Mouse (Mus musculus) liver, embryonic 14.5 days (tissue): ENCODE data around the gene Tmprss9. TPM values are rescaled to one million over a fixed set of nuclear protein-coding genes. Genes with fewer than 3 reads are reported as not detected.
A peak's percentile ranks its signal among the peaks of the same experiment; 100 is the strongest.

Source experiments
- ATAC-seq: fragments of 200-750 bp; cut with Nextera tagmentation; 2 replicates; pipeline ENCODE4 v1.8.0; 2017; ENCODE audit warnings: moderate number of reproducible peaks, mild to moderate bottlenecking, moderate library complexity; ENCODE audit not compliant: insufficient read depth
- DNase-seq, 3 experiments: peaks; one replicate each; pipeline ENCODE4 v3.0.0-alpha.2; 2012 to 2013; ENCODE audit warnings: low read depth in 3 of 3, low spot score in 3 of 3
- H3K27ac ChIP-seq: fragments of 300-500 bp; sonication (generic); 2 replicates; pipeline ENCODE4 v1.5.1; 2014; ENCODE audit warnings: moderate library complexity, mild to moderate bottlenecking, control low read depth, inconsistent platforms
- H3K27me3 ChIP-seq: fragments of 300-500 bp; sonication (generic); 2 replicates; pipeline ENCODE4 v1.6.1; 2014; ENCODE audit warnings: mild to moderate bottlenecking, low read length, moderate library complexity; ENCODE audit not compliant: control insufficient read depth, insufficient read depth
- H3K36me3 ChIP-seq: fragments of 300-500 bp; sonication (generic); replicated peaks from 2 replicates; pipeline ENCODE4 v1.6.1; 2014; ENCODE audit warnings: low read depth; ENCODE audit not compliant: control insufficient read depth, insufficient read depth
- H3K4me1 ChIP-seq, 2 experiments: fragments of 200-500 bp in 1 of 2; fragments of 300-500 bp in 1 of 2; sonication (generic) in 1 of 2; replicated peaks; 2 replicates each; pipeline ENCODE4 v1.6.1; 2012 to 2014; ENCODE audit warnings: antibody characterized with exemption in 1 of 2, inconsistent platforms in 1 of 2, low read length in 1 of 2; ENCODE audit not compliant: control insufficient read depth in 2 of 2, insufficient read depth in 2 of 2
- H3K4me2 ChIP-seq: fragments of 300-500 bp; sonication (generic); 2 replicates; pipeline ENCODE4 v1.6.1; 2014; ENCODE audit warnings: low read depth, mild to moderate bottlenecking, control low read depth, moderate library complexity
- H3K4me3 ChIP-seq, 2 experiments: fragments of 200-500 bp in 1 of 2; fragments of 300-500 bp in 1 of 2; sonication (generic) in 1 of 2; 2 replicates each; pipeline ENCODE4 v1.5.1; 2012 to 2014; ENCODE audit warnings: low read depth in 2 of 2, low read length in 2 of 2, mild to moderate bottlenecking in 2 of 2, control low read depth in 1 of 2, inconsistent platforms in 1 of 2, moderate library complexity in 1 of 2; ENCODE audit not compliant: insufficient read depth in 1 of 2
- H3K9ac ChIP-seq: fragments of 300-500 bp; sonication (generic); replicated peaks from 2 replicates; pipeline ENCODE4 v1.6.1; 2014; ENCODE audit warnings: mild to moderate bottlenecking, control low read depth, moderate library complexity
- H3K9me3 ChIP-seq: fragments of 300-500 bp; sonication (generic); 2 replicates; pipeline ENCODE4 v1.6.1; 2016; ENCODE audit warnings: low read length, mixed read lengths; ENCODE audit not compliant: control insufficient read depth
- CTCF ChIP-seq: IDR thresholded peaks from 2 replicates; pipeline ENCODE4 v1.5.1; 2016; ENCODE audit warnings: antibody characterized with exemption, low read depth, control low read depth
- EP300 ChIP-seq: IDR thresholded peaks from 2 replicates; pipeline ENCODE4 v1.6.1; 2016; ENCODE audit warnings: antibody characterized with exemption, low read depth
- WGBS: fragments of 180-500 bp; shearing (Covaris S2); extraction: QIAGEN DNeasy Blood & Tissue Kit; methylation state at CpG from one replicate; pipeline ENCODE4 v1.1.7; 2014; ENCODE audit not compliant: insufficient replicate concordance; 5-methylcytosine and 5-hydroxymethylcytosine counted together
- polyA plus RNA-seq, 2 experiments: library from polyadenylated mRNA; depleted of rRNA in 1 of 2; stranded (reverse) in 1 of 2; unstranded in 1 of 2; fragments of >200 nt; fragmentation: Nextera tagmentation in 1 of 2; extraction: Ambion mirVana in 1 of 2; gene quantifications; 2 replicates each; pipeline versions ENCODE4 v1.2.1 to v1.2.3; 2012 to 2014

Gene Tmprss9
- polyA plus RNA-seq, 2 experiments = 0.06 TPM; not detected in 1

- Histone ChIP-seq H3K4me1 (peaks cover 32 to 37% of the 10 kb centered on the region in 2 experiments), H3K36me3 (peaks cover 30% of the 10 kb centered on the region), H3K4me3 (no peak overlapping the region), H3K27me3 (peaks cover 13% of the 10 kb centered on the region), H3K27ac (no peak overlapping the region; the same call in 1 of the 2 replicates), H3K4me2 (peak overlapping the region; percentile 8; the same call in 1 of the 2 replicates), H3K9ac (peak overlapping the region; percentile 9), H3K9me3 (no peaks in the 10 kb centered on the region)
- ATAC-seq = no peak
- no peak for TF ChIP-seq EP300
- peak; percentile 13; the same call in 1 of the 2 replicates for TF ChIP-seq CTCF
- WGBS = 20% methylated on average over 1 of the region's 1 CpGs
- DNase-seq = no peak
Observed at GRCm38 (mm10) chr10:80829359-80830278, 42.0 kb upstream of the Tmprss9 start.

GRCm38 (mm10) chr10:80831136-80831535 lies 40.5 kb upstream of the Tmprss9 start:
- no peak for TF ChIP-seq EP300
- no peak for TF ChIP-seq CTCF
- WGBS = 2% methylated on average over 9 of the region's 9 CpGs
- peaks cover 28% of the 10 kb centered on the region for H3K27me3 ChIP-seq
- peak overlapping the region; percentile 25 for H3K4me2 ChIP-seq
- H3K9ac ChIP-seq = no peak overlapping the region
- no peaks in the 10 kb centered on the region for H3K9me3 ChIP-seq
- no peak overlapping the region for H3K4me3 ChIP-seq
- H3K27ac ChIP-seq = no peak overlapping the region
- peaks cover 21 to 27% of the 10 kb centered on the region in 2 experiments for H3K4me1 ChIP-seq
- DNase-seq = peak; percentile 63 to 70 (median 66)
- ATAC-seq = no peak
- peaks cover 30% of the 10 kb centered on the region for H3K36me3 ChIP-seq

- TF ChIP-seq EP300 = no peak
- no peak for TF ChIP-seq CTCF
- Histone ChIP-seq H3K4me3 (no peak overlapping the region), H3K27ac (no peak overlapping the region), H3K9ac (no peak overlapping the region), H3K36me3 (peaks cover 26% of the 10 kb centered on the region), H3K4me1 (peaks cover 16 to 23% of the 10 kb centered on the region in 2 experiments), H3K4me2 (no peak overlapping the region), H3K9me3 (no peaks in the 10 kb centered on the region), H3K27me3 (peaks cover 37% of the 10 kb centered on the region)
- DNase-seq (no peak), ATAC-seq (no peak)
- 60% methylated on average over 7 of the region's 7 CpGs for WGBS
Observed at GRCm38 (mm10) chr10:80832818-80833217, 38.8 kb upstream of the Tmprss9 start.

GRCm38 (mm10) chr10:80835617-80836016 lies 36.0 kb upstream of the Tmprss9 start:
- peaks cover under 1% of the 10 kb centered on the region; the same call in 1 of the 2 replicates for H3K36me3 ChIP-seq
- no peak for DNase-seq
- H3K27me3 ChIP-seq = peaks cover 39% of the 10 kb centered on the region

GRCm38 (mm10) chr10:80836949-80837379 lies 34.7 kb upstream of the Tmprss9 start:
- H3K27ac ChIP-seq = no peak overlapping the region
- TF ChIP-seq EP300 (no peak), CTCF (no peak)
- WGBS = 39% methylated on average over 7 of the region's 7 CpGs
- H3K4me2 ChIP-seq = no peak overlapping the region
- no peaks in the 10 kb centered on the region for H3K9me3 ChIP-seq
- H3K4me3 ChIP-seq = no peak overlapping the region
- H3K4me1 ChIP-seq = no peaks in the 10 kb centered on the region
- H3K9ac ChIP-seq = no peak overlapping the region
- DNase-seq (no peak), ATAC-seq (no peak)
- no peaks in the 10 kb centered on the region for H3K36me3 ChIP-seq
- peaks cover 45% of the 10 kb centered on the region for H3K27me3 ChIP-seq

More at GRCm38 (mm10) chr10:80835617-80836016, 36.0 kb upstream of the Tmprss9 start:
- Histone ChIP-seq H3K4me3 (no peak overlapping the region), H3K9ac (no peak overlapping the region), H3K9me3 (no peaks in the 10 kb centered on the region), H3K27ac (no peak overlapping the region), H3K4me1 (peaks cover 2 to 5% of the 10 kb centered on the region in 2 experiments), H3K4me2 (no peak overlapping the region)
- TF ChIP-seq CTCF = no peak
- TF ChIP-seq EP300 = no peak
- WGBS = 47% methylated on average over 30 of the region's 30 CpGs
- no peak for ATAC-seq
